Mouse (Mus musculus) cerebellum, adult 2 months (tissue): ENCODE results near the gene Cnnm2.

Experiments
- CTCF ChIP-seq: fragments of 200-500 bp; IDR thresholded peaks from 2 replicates; pipeline ENCODE4 v1.5.1; 2011; ENCODE audit warnings: low read depth, mild to moderate bottlenecking, control low read depth, low read length, moderate library complexity, borderline replicate concordance; ENCODE audit not compliant: insufficient read depth
- POLR2A ChIP-seq: fragments of 200-500 bp; IDR thresholded peaks from 2 replicates; pipeline ENCODE4 v1.6.1; 2011; ENCODE audit warnings: low read length, control low read depth, borderline replicate concordance; ENCODE audit not compliant: insufficient read depth

- TF ChIP-seq CTCF (no peak), POLR2A (no peak)
Observed at GRCm38 (mm10) chr19:46901323-46901722, 139.9 kb downstream of the Cnnm2 start.
